In the genomic region with DNA sequence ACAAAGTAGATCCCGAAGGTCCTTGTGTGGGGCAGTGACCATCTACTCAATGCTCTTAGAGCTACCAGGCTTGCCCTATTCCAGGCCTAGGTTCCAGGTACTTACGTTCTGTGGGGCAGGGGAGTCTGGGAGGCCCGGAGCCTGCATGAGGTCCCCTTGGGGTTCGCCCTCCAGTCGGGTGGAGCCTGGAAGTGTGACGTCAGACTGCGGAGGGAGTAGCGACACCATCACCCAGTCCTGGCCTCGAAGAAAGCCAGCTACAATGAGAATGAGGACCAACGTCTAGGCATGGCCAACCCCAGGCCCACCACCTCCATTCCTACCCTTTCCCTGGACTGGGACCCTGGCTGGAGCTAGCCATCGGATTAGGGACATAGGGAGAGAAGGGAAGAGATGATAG, we compare ENCODE assay signal across 42 mouse cellular contexts. TPM values are rescaled to one million over a fixed set of nuclear protein-coding genes. Genes with fewer than 3 reads are reported as not detected.
"Had no signal": no experiment of that assay in that cellular context is flagged by ENCODE, and none has a peak within 500 bp of the region (broad histone marks: within the 10 kb centered on the region; RNA-seq: fewer than 3 reads in every experiment).

No protein-coding gene starts in this region.

- H3K27ac ChIP-seq: heart, embryonic 10.5 days; heart, embryonic 13.5 days; heart, embryonic 15.5 days; hindbrain, embryonic 12.5 days; hindbrain, embryonic 13.5 days; hindbrain, embryonic 14.5 days; hindbrain, embryonic 15.5 days; hindbrain, postnatal 0 days; intestine, embryonic 15.5 days; kidney, postnatal 0 days; layer of hippocampus, adult 2 months; left cerebral cortex, adult 2 months had no signal

- ATAC-seq: hindbrain, embryonic 16.5 days; hindbrain, postnatal 0 days; inflammation-experienced regulatory T-cells, adult 6 months; intestine, embryonic 15.5 days; intestine, embryonic 16.5 days had no signal

- H3K4me1 ChIP-seq: heart, embryonic 12.5 days; heart, embryonic 13.5 days; heart, embryonic 15.5 days had no signal

- H3K4me2 ChIP-seq: heart, embryonic 12.5 days; heart, embryonic 13.5 days; heart, embryonic 15.5 days; hindbrain, embryonic 12.5 days; hindbrain, embryonic 13.5 days; hindbrain, embryonic 14.5 days; hindbrain, embryonic 15.5 days; intestine, embryonic 15.5 days; kidney, embryonic 15.5 days had no signal

- H3K36me3 ChIP-seq: heart, embryonic 10.5 days; heart, embryonic 12.5 days; heart, embryonic 13.5 days; heart, embryonic 15.5 days; hindbrain, embryonic 10.5 days; hindbrain, embryonic 12.5 days; hindbrain, embryonic 13.5 days; hindbrain, embryonic 15.5 days; intestine, embryonic 15.5 days; kidney, embryonic 15.5 days had no signal

- DNase-seq: heart, postnatal 10 days; heart, postnatal 14 days; heart, postnatal 36 days; heart, postnatal 4 days; kidney, adult 11 months; kidney, adult 18-20 months; kidney, adult 2 months; kidney, adult 8-10 months; kidney, adult 9 months; kidney, postnatal 10 days; kidney, postnatal 14 days; kidney, postnatal 25 days; kidney, postnatal 36 days; kidney, postnatal 4 days; layer of hippocampus, adult 9-11 months; layer of hippocampus, postnatal 36 days had no signal

- H3K9ac ChIP-seq: heart, embryonic 12.5 days; heart, embryonic 13.5 days; heart, embryonic 15.5 days; hindbrain, embryonic 12.5 days; hindbrain, embryonic 13.5 days; hindbrain, embryonic 14.5 days; hindbrain, embryonic 15.5 days; intestine, embryonic 15.5 days; kidney, embryonic 15.5 days had no signal

- H3K9me3 ChIP-seq: heart, embryonic 10.5 days; heart, embryonic 12.5 days; heart, embryonic 13.5 days; heart, embryonic 15.5 days; hindbrain, embryonic 10.5 days; hindbrain, embryonic 12.5 days; hindbrain, embryonic 13.5 days; hindbrain, embryonic 15.5 days; intestine, embryonic 15.5 days; kidney, embryonic 15.5 days had no signal

- H3K4me3 ChIP-seq: heart, embryonic 10.5 days; heart, embryonic 12.5 days; heart, embryonic 13.5 days; heart, embryonic 15.5 days; hindbrain, embryonic 10.5 days; hindbrain, embryonic 12.5 days; hindbrain, embryonic 13.5 days; hindbrain, embryonic 15.5 days; intestine, embryonic 15.5 days; kidney, embryonic 15.5 days; layer of hippocampus, adult 2 months; left cerebral cortex, adult 2 months had no signal

- H3K27me3 ChIP-seq: heart, embryonic 13.5 days; heart, embryonic 15.5 days; hindbrain, embryonic 12.5 days; hindbrain, embryonic 13.5 days; hindbrain, embryonic 15.5 days; intestine, embryonic 15.5 days; kidney, embryonic 15.5 days had no signal

RNA-seq across cellular contexts. Expression of gene Foxn1, which starts 14.6 kb away (rescaled TPM):
- polyA plus RNA-seq: heart, embryonic 12.5 days; heart, embryonic 14.5 days; heart, postnatal 0 days; hindbrain, embryonic 10.5 days; hindbrain, embryonic 12.5 days; hindbrain, embryonic 13.5 days; hindbrain, embryonic 14.5 days; hindbrain, embryonic 15.5 days; hindbrain, embryonic 16.5 days; hindbrain, postnatal 0 days; inflammation-experienced regulatory T-cells, adult 6 months; intestine, embryonic 14.5 days; intestine, embryonic 15.5 days; intestine, embryonic 16.5 days; intestine, postnatal 0 days; kidney, embryonic 14.5 days; kidney, embryonic 16.5 days; kidney, postnatal 0 days; large intestine, adult 2 months had no signal

RNA-seq across cellular contexts. Expression of gene Slc13a2, which starts 50.3 kb away (rescaled TPM):
- polyA plus RNA-seq: heart, embryonic 10.5 days; heart, embryonic 12.5 days; heart, embryonic 13.5 days; heart, embryonic 14.5 days; heart, embryonic 15.5 days; heart, postnatal 0 days; hindbrain, embryonic 10.5 days; hindbrain, embryonic 11.5 days; hindbrain, embryonic 12.5 days; hindbrain, embryonic 13.5 days; hindbrain, embryonic 14.5 days; hindbrain, embryonic 15.5 days; hindbrain, embryonic 16.5 days; hindbrain, postnatal 0 days; inflammation-experienced regulatory T-cells, adult 6 months had no signal
